Mouse (Mus musculus): ENCODE data around the gene Cnih3.

Cnih3 gene

GRCm38 (mm10) chr1:181352367-181353199 lies at the start of gene Cnih3:
Gene Cnih3 (plus strand): TSS chr1:181352628.
- CTCF ChIA-PET, result interaction anchor here in 2 of 4 experiments (0.6 to 1.4 kb wide), 2 partner anchors 27 to 331 kb away, joined by 3 read pairs; no protein-coding TSS in a partner anchor
- POLR2A ChIA-PET, result interaction anchor here in 2 of 4 experiments (0.6 to 1.3 kb wide), 5 partner anchors 14 to 238 kb away, joined by 3 to 4 read pairs (median 3); no protein-coding TSS in a partner anchor

DNA sequence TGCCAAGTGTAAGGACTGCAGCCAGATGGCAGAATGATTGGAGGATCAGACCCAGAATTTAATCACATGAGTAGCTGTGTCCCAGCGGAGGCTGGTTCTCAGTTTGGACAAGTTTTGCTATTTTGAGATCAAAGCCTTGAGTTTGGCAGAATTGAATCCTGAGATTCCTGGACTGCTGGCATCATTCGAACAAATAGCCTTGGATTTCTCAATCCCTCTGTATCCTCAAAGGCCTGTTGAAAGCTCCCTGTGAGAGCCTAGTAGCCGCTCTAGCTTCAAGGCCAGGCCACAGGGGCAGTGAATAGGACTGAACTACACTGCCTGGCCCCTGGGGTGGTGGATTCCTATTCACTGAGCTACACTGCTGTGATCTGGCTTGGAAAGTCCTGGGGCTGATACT lies 44.4 kb upstream of the Cnih3 start:
- CTCF ChIA-PET, result interaction anchor here in 1 of 4 experiments (0.6 kb wide), 1 partner anchor 37 kb away, joined by 3 read pairs; no protein-coding TSS in a partner anchor
- POLR2A ChIA-PET, result interaction anchor here in 1 of 4 experiments (0.5 kb wide), 1 partner anchor 34 kb away, joined by 3 read pairs; no protein-coding TSS in a partner anchor

DNA sequence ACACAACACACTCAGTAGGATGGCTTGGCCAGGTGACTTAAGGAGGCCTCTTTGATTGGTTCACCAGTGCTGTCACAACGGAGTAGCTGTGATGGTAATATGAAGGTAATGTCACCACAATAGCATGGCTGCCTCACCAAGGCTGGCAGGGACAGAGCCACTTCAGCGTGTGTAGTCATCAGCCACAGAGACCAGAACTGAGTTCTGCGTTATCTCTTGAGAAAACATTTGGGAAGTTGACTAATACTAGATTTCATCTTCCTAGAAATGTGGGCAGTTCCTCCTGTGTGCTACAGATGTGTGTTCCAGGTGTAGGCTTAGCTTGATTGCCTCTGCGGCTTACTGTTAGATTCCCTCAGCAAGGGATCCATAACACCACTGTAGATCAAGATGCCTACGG lies 41.7 kb upstream of the Cnih3 start:
- ChIA-PET POLR2A (interaction anchor here in 1 of 4 experiments (0.6 kb wide), 1 partner anchor 35 kb away, joined by 3 read pairs; no protein-coding TSS in a partner anchor), CTCF (no interaction called here)

DNA sequence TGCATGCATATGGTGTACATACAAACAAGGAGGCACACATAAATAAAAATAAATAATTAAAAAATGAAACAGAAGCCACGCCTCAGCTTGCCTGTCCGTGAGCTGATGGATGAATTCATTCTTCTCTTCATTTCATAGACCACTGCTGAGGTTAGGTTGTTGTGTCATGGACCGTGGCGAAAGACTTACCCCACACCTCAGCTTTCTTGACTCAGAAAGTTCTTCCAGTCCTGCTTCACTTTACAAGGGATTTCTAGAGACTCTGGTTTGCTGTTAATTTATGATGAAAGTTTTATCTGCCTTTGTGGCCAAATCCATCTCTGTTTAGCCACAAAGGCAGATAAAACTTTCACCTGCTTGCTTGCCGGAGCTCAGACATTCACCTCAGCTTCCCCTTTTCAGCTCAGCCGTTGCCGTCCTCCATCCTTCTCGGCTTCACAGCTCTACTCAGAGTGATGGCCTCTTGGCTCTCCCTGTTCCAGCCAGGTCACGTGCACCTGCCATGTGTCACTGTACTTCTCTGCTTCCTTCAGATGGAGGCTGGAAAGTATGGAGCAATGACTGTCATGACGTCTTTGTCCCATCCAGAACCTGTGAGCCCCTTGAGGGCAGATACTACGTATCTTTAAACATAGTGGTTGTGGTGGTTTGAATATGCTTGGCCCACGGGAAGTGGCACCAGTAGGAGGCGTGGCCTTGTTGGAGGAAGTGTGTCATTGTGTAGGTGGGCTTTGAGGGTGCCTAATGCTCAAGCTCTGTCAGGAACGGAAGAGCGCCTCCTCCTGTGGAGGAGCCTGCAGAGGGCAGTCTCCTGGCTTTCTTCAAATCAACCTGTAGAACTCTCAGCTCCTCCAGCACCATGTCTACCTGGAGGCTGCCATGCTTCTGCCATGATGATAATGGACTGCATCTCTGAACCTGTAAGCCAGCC lies 40.0 kb upstream of the Cnih3 start:
- ChIA-PET CTCF (no interaction called here), POLR2A (interaction anchor here in 1 of 4 experiments (1.1 kb wide), 1 partner anchor 16 kb away, joined by 3 read pairs; no protein-coding TSS in a partner anchor)

- ChIA-PET POLR2A (no interaction called here), CTCF (no interaction called here)
Observed at GRCm38 (mm10) chr1:181313046-181313415, 39.4 kb upstream of the Cnih3 start.

DNA sequence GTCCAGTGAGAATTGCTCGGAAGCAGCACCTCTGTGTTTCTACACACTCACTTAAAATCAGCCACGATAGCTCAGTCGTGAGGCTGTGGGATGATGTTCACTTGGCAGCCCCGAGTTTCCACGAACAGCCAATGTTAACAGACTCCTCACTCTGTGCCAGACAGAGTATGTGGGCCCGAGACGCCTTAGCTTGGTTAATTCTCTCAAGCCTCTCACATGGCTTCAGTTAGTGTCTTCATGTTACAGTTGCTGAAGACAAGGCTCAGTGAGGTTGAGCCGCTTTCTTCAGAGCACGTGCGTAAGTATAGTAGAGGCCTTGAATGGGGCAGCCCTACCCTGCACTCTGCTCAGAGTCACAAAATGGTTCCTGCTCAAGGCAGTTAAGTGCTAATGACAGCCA lies 38.1 kb upstream of the Cnih3 start:
- ChIA-PET POLR2A (no interaction called here), CTCF (no interaction called here)

DNA sequence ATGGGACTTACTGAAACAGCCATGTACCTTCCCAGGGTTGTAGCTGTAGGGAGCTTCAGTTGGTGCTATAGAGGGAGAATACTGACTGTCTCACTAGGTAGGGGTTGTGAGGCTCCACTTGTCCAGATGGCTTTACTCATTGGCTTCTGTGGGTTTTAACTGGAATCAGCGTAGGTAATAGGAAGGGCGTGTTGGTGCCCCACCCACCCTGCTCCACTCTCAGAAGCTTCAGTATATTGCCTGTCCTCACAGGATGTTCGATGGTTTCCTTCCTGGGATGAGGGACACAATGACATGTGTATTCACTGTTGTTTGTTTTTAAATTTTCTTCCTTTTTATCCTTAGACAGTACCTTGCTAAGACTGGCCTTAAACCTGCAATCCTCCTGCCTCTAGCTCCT lies 37.1 kb upstream of the Cnih3 start:
- CTCF ChIA-PET, result interaction anchor here in 1 of 4 experiments (0.7 kb wide), 1 partner anchor 633 kb away, joined by 3 read pairs; no protein-coding TSS in a partner anchor
- POLR2A ChIA-PET, result no interaction called here

- ChIA-PET POLR2A (interaction anchor here in 1 of 4 experiments (0.7 kb wide), 1 partner anchor 403 kb away, joined by 4 read pairs; no protein-coding TSS in a partner anchor), CTCF (interaction anchor here in 1 of 4 experiments (0.6 kb wide), 1 partner anchor 407 kb away, joined by 9 read pairs; no protein-coding TSS in a partner anchor)
Observed at GRCm38 (mm10) chr1:181316571-181316970, 35.9 kb upstream of the Cnih3 start.

DNA sequence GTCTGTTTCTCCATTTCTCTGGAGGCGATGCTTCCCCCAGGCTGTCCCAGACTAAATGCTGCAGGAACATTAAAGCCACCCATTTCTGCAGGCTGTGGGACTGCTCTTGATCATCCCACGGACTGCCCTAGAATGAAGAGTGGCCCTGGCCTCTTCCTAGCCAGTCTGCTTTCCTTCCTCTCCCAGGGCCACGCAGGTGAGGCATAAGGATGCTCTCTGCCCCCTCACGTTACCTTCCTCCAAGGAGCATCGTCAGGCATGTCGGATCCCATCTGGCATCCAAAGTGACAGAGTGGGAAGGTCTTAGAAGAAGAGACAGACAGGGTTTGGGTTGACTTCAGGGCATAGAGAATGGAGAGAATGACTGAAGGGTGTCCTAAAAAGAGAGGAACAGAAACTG lies 33.0 kb upstream of the Cnih3 start:
- POLR2A ChIA-PET, result no interaction called here

DNA sequence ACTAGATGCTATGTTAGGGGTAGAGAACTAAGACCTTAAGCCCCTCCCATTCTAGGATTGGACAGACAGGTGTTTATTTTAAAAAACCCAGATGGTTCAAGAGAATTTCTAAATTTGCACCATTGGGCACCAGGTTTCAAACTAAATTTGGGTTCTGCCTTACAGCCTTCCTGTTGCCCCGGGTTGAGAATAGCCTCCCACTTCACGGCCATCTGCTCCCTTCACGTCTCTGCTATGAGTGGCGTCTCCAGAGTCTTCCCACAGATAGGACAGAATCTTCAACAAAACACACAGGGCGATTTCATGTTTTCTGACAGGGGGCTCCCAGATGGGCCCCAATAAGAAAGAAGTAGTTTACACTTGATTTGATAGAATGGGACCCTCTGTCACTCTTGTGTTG lies 31.3 kb upstream of the Cnih3 start:
- ChIA-PET CTCF (interaction anchor here in 1 of 4 experiments (0.6 kb wide), 1 partner anchor 35 kb away, joined by 5 read pairs; no protein-coding TSS in a partner anchor), POLR2A (no interaction called here)

More for the DNA sequence above, 33.0 kb upstream of the Cnih3 start:
- CTCF ChIA-PET, result no interaction called here

GRCm38 (mm10) chr1:181323134-181323533 lies 29.3 kb upstream of the Cnih3 start:
- ChIA-PET POLR2A (interaction anchor here in 1 of 4 experiments (1.0 kb wide), 1 partner anchor 13 kb away, joined by 4 read pairs; no protein-coding TSS in a partner anchor), CTCF (interaction anchor here in 1 of 4 experiments (0.6 kb wide), 1 partner anchor 82 kb away, joined by 4 read pairs; no protein-coding TSS in a partner anchor)

DNA sequence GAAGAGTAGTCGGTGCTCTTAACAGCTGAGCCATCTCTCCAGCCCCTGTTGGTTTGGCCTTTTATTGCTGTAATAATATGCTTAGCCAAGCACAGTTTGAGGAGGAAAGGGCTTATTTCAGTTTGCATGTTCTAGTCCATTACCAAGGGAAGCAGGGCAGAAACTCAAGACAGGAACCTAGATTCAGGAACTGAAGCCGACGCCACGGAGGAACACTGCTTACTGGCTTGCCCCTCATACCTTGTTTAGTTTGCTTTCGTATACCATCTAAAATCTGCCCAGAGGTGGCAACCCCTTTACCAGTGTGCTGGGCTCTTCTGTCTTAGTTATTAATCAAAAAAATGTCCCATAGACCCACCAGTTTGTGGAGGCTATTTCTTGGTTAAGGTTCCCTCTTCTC lies 25.3 kb upstream of the Cnih3 start:
- ChIA-PET CTCF (interaction anchor here in 1 of 4 experiments (0.7 kb wide), 1 partner anchor 81 kb away, joined by 3 read pairs; no protein-coding TSS in a partner anchor), POLR2A (no interaction called here)

- ChIA-PET POLR2A (no interaction called here), CTCF (interaction anchor here in 1 of 4 experiments (0.7 kb wide), 1 partner anchor 82 kb away, joined by 3 read pairs; no protein-coding TSS in a partner anchor)
Observed at GRCm38 (mm10) chr1:181327636-181328420, 24.6 kb upstream of the Cnih3 start.

GRCm38 (mm10) chr1:181329110-181329509 lies 23.3 kb upstream of the Cnih3 start:
- ChIA-PET CTCF (no interaction called here), POLR2A (no interaction called here)

- CTCF ChIA-PET, result interaction anchor here in 3 of 4 experiments (0.6 to 1.2 kb wide), 3 partner anchors 41 to 142 kb away, joined by 3 to 15 read pairs (median 3); no protein-coding TSS in a partner anchor
- POLR2A ChIA-PET, result interaction anchor here in 1 of 4 experiments (1.9 kb wide), 1 partner anchor 13 kb away, joined by 6 read pairs; no protein-coding TSS in a partner anchor
Observed at GRCm38 (mm10) chr1:181332597-181332996, 19.8 kb upstream of the Cnih3 start.

DNA sequence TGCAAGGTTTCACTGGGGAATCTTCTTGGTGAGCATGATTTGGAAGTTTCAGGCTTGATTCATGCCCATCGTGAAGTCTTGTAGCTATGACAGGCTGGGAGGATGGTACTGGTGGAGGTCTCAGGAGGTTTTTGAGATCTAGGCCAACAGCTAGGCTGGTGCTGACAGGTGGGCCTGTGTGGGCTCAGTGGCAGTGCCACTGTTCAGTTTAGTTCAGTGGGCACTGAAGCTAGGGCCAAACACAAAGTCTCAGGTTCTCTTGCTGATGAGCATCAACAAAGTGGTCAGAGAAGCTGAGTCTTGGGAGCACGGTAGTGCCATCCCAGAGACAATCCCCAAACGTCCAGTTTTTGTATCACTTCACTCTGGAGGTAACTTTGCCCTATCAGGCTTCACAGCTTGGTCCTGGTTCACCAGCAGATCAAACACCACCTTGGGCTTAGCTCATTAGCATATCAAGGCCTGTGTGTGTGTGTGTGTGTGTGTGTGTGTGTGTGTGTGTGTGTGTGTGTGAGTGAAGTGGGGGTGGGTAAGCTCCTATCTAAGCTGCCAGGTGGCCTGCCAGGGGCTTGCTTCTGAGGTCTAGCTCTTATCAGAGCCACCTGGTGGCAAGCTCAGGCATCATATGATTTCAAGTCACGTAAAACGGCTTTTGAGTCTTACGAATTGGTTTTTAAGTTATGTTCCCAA lies 18.0 kb upstream of the Cnih3 start:
- CTCF ChIA-PET, result interaction anchor here in 3 of 4 experiments (0.6 to 1.1 kb wide), 8 partner anchors 25 to 1112 kb away, joined by 3 to 8 read pairs (median 3); no protein-coding TSS in a partner anchor
- POLR2A ChIA-PET, result interaction anchor here in 1 of 4 experiments (0.6 to 0.7 kb wide), 2 partner anchors 52 to 332 kb away, joined by 3 to 8 read pairs; no protein-coding TSS in a partner anchor

- CTCF ChIA-PET, result interaction anchor here in 3 of 4 experiments (0.6 to 1.1 kb wide), 7 partner anchors 25 to 1112 kb away, joined by 3 to 8 read pairs (median 3); no protein-coding TSS in a partner anchor
- POLR2A ChIA-PET, result interaction anchor here in 1 of 4 experiments (0.6 kb wide), 2 partner anchors 731 to 1345 kb away, joined by 3 read pairs; no protein-coding TSS in a partner anchor
Observed at GRCm38 (mm10) chr1:181335019-181335365, 17.4 kb upstream of the Cnih3 start.
